Mouse (Mus musculus) cortical plate, adult 2 months (tissue): ENCODE measurements at regions not wholly inside any gene's neighbourhood (a gene's known extent, or its start where the extent isn't known, plus 50 kb on each side); places are given as distances from the start of the nearest gene placed in this dataset.

ENCODE experiments used
- H3K27ac ChIP-seq: fragments of 200-500 bp; 2 replicates; pipeline ENCODE4 v1.5.1; 2012; ENCODE audit warnings: low read length, control low read depth, inconsistent platforms; ENCODE audit not compliant: insufficient read depth
- H3K4me1 ChIP-seq: fragments of 200-500 bp; 2 replicates; pipeline ENCODE4 v1.6.1; 2011; ENCODE audit warnings: low read length; ENCODE audit not compliant: control insufficient read depth, insufficient read depth
- H3K4me3 ChIP-seq: fragments of 200-500 bp; 2 replicates; pipeline ENCODE4 v1.5.1; 2011; ENCODE audit warnings: mild to moderate bottlenecking, low read length, control low read depth; ENCODE audit not compliant: insufficient read depth
- CTCF ChIP-seq: fragments of 200-500 bp; IDR thresholded peaks from 2 replicates; pipeline ENCODE4 v1.5.1; 2011; ENCODE audit warnings: mild to moderate bottlenecking, control low read depth, low read length; ENCODE audit not compliant: insufficient read depth; ENCODE audit errors: extremely low read depth
- POLR2A ChIP-seq: fragments of 200-500 bp; IDR thresholded peaks from 2 replicates; pipeline ENCODE4 v1.6.1; 2011; ENCODE audit warnings: mild to moderate bottlenecking, low read length, control low read depth; ENCODE audit not compliant: insufficient read depth; ENCODE audit errors: extremely low read depth

- TF ChIP-seq CTCF = no peak
- TF ChIP-seq POLR2A = no peak
- Histone ChIP-seq H3K27ac (no peak overlapping the region), H3K4me1 (peaks cover 3% of the 10 kb centered on the region), H3K4me3 (no peak overlapping the region)
These were observed 116.7 kb upstream of the Sulf2 start for GRCm38 (mm10) chr2:166272190-166272543.

GRCm38 (mm10) chr2:166271373-166272189 is 116.1 kb upstream of the Sulf2 start:
- no peak overlapping the region for H3K27ac ChIP-seq
- TF ChIP-seq CTCF (no peak), POLR2A (no peak)
- H3K4me1 ChIP-seq = peaks cover 3% of the 10 kb centered on the region
- no peak overlapping the region for H3K4me3 ChIP-seq

GRCm38 (mm10) chr2:166270007-166270406 is 114.5 kb upstream of the Sulf2 start:
- no peak for TF ChIP-seq CTCF
- TF ChIP-seq POLR2A = no peak

GRCm38 (mm10) chr2:166266915-166267314 is 111.5 kb upstream of the Sulf2 start:
- TF ChIP-seq CTCF (no peak), POLR2A (no peak)
- no peak overlapping the region for H3K4me3 ChIP-seq
- H3K27ac ChIP-seq = no peak overlapping the region
- no peaks in the 10 kb centered on the region for H3K4me1 ChIP-seq

More at GRCm38 (mm10) chr2:166270007-166270406, 114.5 kb upstream of the Sulf2 start:
- no peak overlapping the region for H3K27ac ChIP-seq
- H3K4me3 ChIP-seq = no peak overlapping the region
- H3K4me1 ChIP-seq = peaks cover 3% of the 10 kb centered on the region

- Histone ChIP-seq H3K4me3 (no peak overlapping the region), H3K27ac (no peak overlapping the region), H3K4me1 (no peaks in the 10 kb centered on the region)
- no peak for TF ChIP-seq POLR2A
- no peak for TF ChIP-seq CTCF
These were observed 111.0 kb upstream of the Sulf2 start for GRCm38 (mm10) chr2:166266507-166266906.

- no peaks in the 10 kb centered on the region for H3K4me1 ChIP-seq
- TF ChIP-seq CTCF (no peak), POLR2A (no peak)
- H3K4me3 ChIP-seq = no peak overlapping the region
- no peak overlapping the region for H3K27ac ChIP-seq
These were observed 109.3 kb upstream of the Sulf2 start for GRCm38 (mm10) chr2:166264756-166265155.

- Histone ChIP-seq H3K27ac (no peak overlapping the region), H3K4me3 (no peak overlapping the region), H3K4me1 (no peaks in the 10 kb centered on the region)
- TF ChIP-seq CTCF (no peak), POLR2A (no peak)
These were observed 106.3 kb upstream of the Sulf2 start for GRCm38 (mm10) chr2:166261799-166262198.

- Histone ChIP-seq H3K4me3 (no peak overlapping the region), H3K27ac (no peak overlapping the region), H3K4me1 (no peaks in the 10 kb centered on the region)
- TF ChIP-seq POLR2A (no peak), CTCF (no peak)
These were observed 105.6 kb upstream of the Sulf2 start for GRCm38 (mm10) chr2:166261065-166261464.

- Histone ChIP-seq H3K27ac (no peak overlapping the region), H3K4me1 (no peaks in the 10 kb centered on the region), H3K4me3 (no peak overlapping the region)
- TF ChIP-seq CTCF = no peak
- TF ChIP-seq POLR2A = no peak
These were observed 103.3 kb upstream of the Sulf2 start for GRCm38 (mm10) chr2:166258771-166259180.

- H3K4me1 ChIP-seq = no peaks in the 10 kb centered on the region
- H3K4me3 ChIP-seq = no peak overlapping the region
- no peak overlapping the region for H3K27ac ChIP-seq
- no peak for TF ChIP-seq POLR2A
- TF ChIP-seq CTCF = no peak
These were observed 102.2 kb upstream of the Sulf2 start for GRCm38 (mm10) chr2:166257666-166258065.
